Mouse (Mus musculus) layer of hippocampus, adult 2 months (tissue): ENCODE results near the gene St8sia1. TPM values are rescaled to one million over a fixed set of nuclear protein-coding genes. Genes with fewer than 3 reads are reported as not detected.

Source experiments
- DNase-seq, 2 experiments: peaks; one replicate each; pipeline ENCODE4 v3.0.0; 2022; ENCODE audit warnings: low spot score in 2 of 2
- H3K27ac ChIP-seq: fragments of 200-600 bp; 2 replicates; pipeline ENCODE4 v1.8.1; 2022
- H3K4me3 ChIP-seq: fragments of 200-600 bp; 2 replicates; pipeline ENCODE4 v1.8.1; 2022; ENCODE audit warnings: mild to moderate bottlenecking
- CTCF ChIP-seq: fragments of 200-600 bp; conservative IDR thresholded peaks from 2 replicates; pipeline ENCODE4 v1.8.1; 2022; ENCODE audit warnings: antibody characterized with exemption, mild to moderate bottlenecking, moderate library complexity
- total RNA-seq, 2 experiments: library from RNA; stranded (reverse); gene quantifications; 2 replicates each; pipeline ENCODE4 v1.2.3; 2021

The St8sia1 gene
- total RNA-seq, 2 experiments from 2014 or later = 34.4 to 39.1 TPM

GRCm38 (mm10) chr6:142799704-142800374 lies 164.4 kb downstream of the St8sia1 start:
- TF ChIP-seq CTCF = no peak
- Histone ChIP-seq H3K4me3 (no peak overlapping the region), H3K27ac (no peak overlapping the region)
- no peak for DNase-seq

GRCm38 (mm10) chr6:142798837-142799236 lies 165.4 kb downstream of the St8sia1 start:
- H3K4me3 ChIP-seq = no peak overlapping the region
- H3K27ac ChIP-seq = no peak overlapping the region
- no peak for DNase-seq
- TF ChIP-seq CTCF = no peak

- no peak overlapping the region for H3K27ac ChIP-seq
- no peak for DNase-seq
- H3K4me3 ChIP-seq = no peak overlapping the region
- no peak for TF ChIP-seq CTCF
Observed at GRCm38 (mm10) chr6:142797996-142798395, 166.3 kb downstream of the St8sia1 start.

- DNase-seq = no peak
- TF ChIP-seq CTCF = no peak
- Histone ChIP-seq H3K27ac (no peak overlapping the region), H3K4me3 (no peak overlapping the region)
Observed at GRCm38 (mm10) chr6:142795655-142796441, 168.4 kb downstream of the St8sia1 start.

- DNase-seq = no peak
- H3K27ac ChIP-seq = no peak overlapping the region
- no peak for TF ChIP-seq CTCF
- no peak overlapping the region for H3K4me3 ChIP-seq
Observed at GRCm38 (mm10) chr6:142795087-142795486, 169.2 kb downstream of the St8sia1 start.

GRCm38 (mm10) chr6:142793468-142793867 lies 170.8 kb downstream of the St8sia1 start:
- H3K27ac ChIP-seq = no peak overlapping the region
- no peak for TF ChIP-seq CTCF
- DNase-seq = no peak
- H3K4me3 ChIP-seq = no peak overlapping the region

- no peak for TF ChIP-seq CTCF
- Histone ChIP-seq H3K27ac (no peak overlapping the region), H3K4me3 (no peak overlapping the region)
- no peak for DNase-seq
Observed at GRCm38 (mm10) chr6:142792241-142792968, 171.8 kb downstream of the St8sia1 start.

- TF ChIP-seq CTCF = no peak
- DNase-seq = no peak
- no peak overlapping the region for H3K4me3 ChIP-seq
- H3K27ac ChIP-seq = no peak overlapping the region
Observed at GRCm38 (mm10) chr6:142789736-142790135, 174.5 kb downstream of the St8sia1 start.

GRCm38 (mm10) chr6:142788042-142788987 lies 175.9 kb downstream of the St8sia1 start:
- no peak for DNase-seq
- no peak overlapping the region for H3K4me3 ChIP-seq
- no peak for TF ChIP-seq CTCF
- H3K27ac ChIP-seq = no peak overlapping the region

- H3K4me3 ChIP-seq = no peak overlapping the region
- no peak overlapping the region for H3K27ac ChIP-seq
Observed at GRCm38 (mm10) chr6:142786106-142786505, 178.1 kb downstream of the St8sia1 start.

GRCm38 (mm10) chr6:142785343-142785742 lies 178.9 kb downstream of the St8sia1 start:
- TF ChIP-seq CTCF = peak; percentile 86
- DNase-seq = peak in 1 of 2 experiments; percentile 48
- no peak overlapping the region for H3K27ac ChIP-seq
- no peak overlapping the region for H3K4me3 ChIP-seq

More at GRCm38 (mm10) chr6:142786106-142786505, 178.1 kb downstream of the St8sia1 start:
- TF ChIP-seq CTCF = no peak
- no peak for DNase-seq

GRCm38 (mm10) chr6:142781286-142781685 lies 183.0 kb downstream of the St8sia1 start:
- Histone ChIP-seq H3K4me3 (no peak overlapping the region), H3K27ac (no peak overlapping the region)
- no peak for TF ChIP-seq CTCF
- DNase-seq = no peak
